Mouse (Mus musculus): ENCODE results near the gene Trank1. TPM values are rescaled to one million over a fixed set of nuclear protein-coding genes. Genes with fewer than 3 reads are reported as not detected.
A peak's percentile ranks its signal among the peaks of the same experiment; 100 is the strongest.

The Trank1 gene
- polyA plus RNA-seq, 1 experiment from 2014 or later: 17.8 TPM

- Histone ChIP-seq H3K36me3 (ENCODE audit: control insufficient read depth, insufficient read depth, low read length) (no peaks in the 10 kb centered on the region), H3K4me1 (ENCODE audit: control insufficient read depth, insufficient read depth, low read length) (no peaks in the 10 kb centered on the region), H3K9ac (replicated peaks; ENCODE audit: low read depth, low read length) (no peak overlapping the region), H3K27me3 (ENCODE audit: control insufficient read depth, insufficient read depth, low read length) (no peaks in the 10 kb centered on the region), H3K4me3 (ENCODE audit: low read depth, low read length) (no peak overlapping the region), H3K4me2 (ENCODE audit: low read depth, low read length) (no peak overlapping the region), H3K27ac (ENCODE audit: low read depth, low read length) (no peak overlapping the region), H3K9me3 (ENCODE audit: control insufficient read depth, low read length) (no peaks in the 10 kb centered on the region)
- ATAC-seq (ENCODE audit: low read depth): no peak
- WGBS: 95% methylated on average over 6 of the region's 6 CpGs
These were observed 16.6 kb upstream of the Trank1 start for GRCm38 (mm10) chr9:111294911-111295310.

DNA sequence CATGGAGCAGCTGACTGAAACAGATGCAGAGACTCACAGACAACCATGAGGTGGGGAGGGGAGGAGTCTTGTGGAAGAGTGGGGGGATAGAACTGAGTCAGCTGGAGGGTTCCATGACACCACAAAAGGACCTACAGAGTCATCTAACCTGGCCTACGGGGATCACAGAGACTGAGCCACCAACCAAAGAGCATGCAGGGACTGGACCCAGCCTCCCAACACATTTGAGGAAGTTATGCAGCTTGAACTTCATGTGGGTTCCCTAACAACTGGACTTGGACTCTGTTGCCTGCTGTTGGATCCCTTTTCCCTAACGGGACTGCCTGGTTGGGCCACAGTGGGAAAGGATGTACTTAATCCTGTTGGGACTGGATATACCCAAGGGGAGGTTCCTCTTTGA lies 16.2 kb upstream of the Trank1 start:
- no peaks in the 10 kb centered on the region for H3K36me3 ChIP-seq (ENCODE audit: control insufficient read depth, insufficient read depth, low read length)
- no peak overlapping the region for H3K4me3 ChIP-seq (ENCODE audit: low read depth, low read length)
- WGBS: 87% methylated on average over 2 of the region's 2 CpGs
- no peak overlapping the region for H3K4me2 ChIP-seq (ENCODE audit: low read depth, low read length)
- ATAC-seq (ENCODE audit: low read depth): no peak
- no peaks in the 10 kb centered on the region for H3K9me3 ChIP-seq (ENCODE audit: control insufficient read depth, low read length)
- H3K4me1 ChIP-seq (ENCODE audit: control insufficient read depth, insufficient read depth, low read length): no peaks in the 10 kb centered on the region
- no peak overlapping the region for H3K27ac ChIP-seq (ENCODE audit: low read depth, low read length)
- no peaks in the 10 kb centered on the region for H3K27me3 ChIP-seq (ENCODE audit: control insufficient read depth, insufficient read depth, low read length)
- H3K9ac ChIP-seq (replicated peaks; ENCODE audit: low read depth, low read length): no peak overlapping the region

DNA sequence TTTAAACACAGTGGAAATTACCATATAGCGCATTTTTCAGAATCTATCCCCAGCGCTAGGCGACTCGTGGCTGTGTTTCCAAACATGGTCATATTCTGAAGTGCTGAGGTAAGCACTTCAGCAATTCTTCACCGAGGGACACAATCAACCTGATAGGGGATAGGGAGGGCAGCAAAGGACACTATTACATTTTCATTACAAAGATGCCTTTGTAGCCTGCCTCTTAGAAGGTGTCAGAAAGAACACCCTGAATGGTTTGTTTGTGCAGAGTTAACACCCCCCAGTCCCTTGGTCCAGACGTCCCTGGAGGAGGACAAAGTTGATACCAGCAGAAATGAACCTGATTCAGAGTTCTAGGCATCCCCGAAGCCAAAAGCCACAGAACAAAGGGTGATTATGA lies 15.1 kb upstream of the Trank1 start:
- no peak for ATAC-seq (ENCODE audit: low read depth)
- Histone ChIP-seq H3K9ac (replicated peaks; ENCODE audit: low read depth, low read length) (no peak overlapping the region), H3K27me3 (ENCODE audit: control insufficient read depth, insufficient read depth, low read length) (no peaks in the 10 kb centered on the region), H3K4me3 (ENCODE audit: low read depth, low read length) (no peak overlapping the region), H3K27ac (ENCODE audit: low read depth, low read length) (no peak overlapping the region), H3K36me3 (ENCODE audit: control insufficient read depth, insufficient read depth, low read length) (no peaks in the 10 kb centered on the region), H3K4me2 (ENCODE audit: low read depth, low read length) (no peak overlapping the region), H3K4me1 (ENCODE audit: control insufficient read depth, insufficient read depth, low read length) (no peaks in the 10 kb centered on the region), H3K9me3 (ENCODE audit: control insufficient read depth, low read length) (no peaks in the 10 kb centered on the region)
- WGBS: 74% methylated on average over 7 of the region's 7 CpGs

DNA sequence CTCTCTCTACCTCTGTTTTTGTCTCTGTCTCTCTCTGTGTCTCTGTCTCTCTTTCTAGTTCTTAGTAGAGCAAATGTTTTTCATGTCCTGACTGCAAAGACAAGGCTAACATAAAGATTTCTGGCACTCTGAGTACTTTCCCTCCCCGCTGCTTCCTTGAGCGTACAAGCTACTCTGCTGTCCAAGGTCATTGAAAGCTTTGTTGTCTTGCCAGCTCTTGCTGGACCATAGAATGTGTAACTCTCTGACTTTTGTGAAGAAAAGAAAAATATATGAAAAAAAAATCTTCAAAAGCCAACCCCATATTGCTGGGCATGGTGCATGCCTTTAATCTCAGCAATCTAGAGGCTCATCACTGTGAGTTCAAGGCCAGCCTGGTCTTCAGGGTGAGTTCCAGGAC lies 12.9 kb upstream of the Trank1 start:
- H3K27ac ChIP-seq (ENCODE audit: low read depth, low read length): no peak overlapping the region
- no peaks in the 10 kb centered on the region for H3K4me1 ChIP-seq (ENCODE audit: control insufficient read depth, insufficient read depth, low read length)
- no peak for ATAC-seq (ENCODE audit: low read depth)
- no peak overlapping the region for H3K9ac ChIP-seq (replicated peaks; ENCODE audit: low read depth, low read length)
- H3K36me3 ChIP-seq (ENCODE audit: control insufficient read depth, insufficient read depth, low read length): no peaks in the 10 kb centered on the region
- H3K27me3 ChIP-seq (ENCODE audit: control insufficient read depth, insufficient read depth, low read length): no peaks in the 10 kb centered on the region
- no peak overlapping the region for H3K4me3 ChIP-seq (ENCODE audit: low read depth, low read length)
- H3K4me2 ChIP-seq (ENCODE audit: low read depth, low read length): no peak overlapping the region
- no peaks in the 10 kb centered on the region for H3K9me3 ChIP-seq (ENCODE audit: control insufficient read depth, low read length)
- 89% methylated on average over 2 of the region's 2 CpGs for WGBS

- H3K27ac ChIP-seq (ENCODE audit: low read depth, low read length): no peak overlapping the region
- no peak for ATAC-seq (ENCODE audit: low read depth)
- no peak overlapping the region for H3K4me2 ChIP-seq (ENCODE audit: low read depth, low read length)
- H3K9ac ChIP-seq (replicated peaks; ENCODE audit: low read depth, low read length): no peak overlapping the region
- WGBS: 51% methylated on average over 12 of the region's 12 CpGs
- no peaks in the 10 kb centered on the region for H3K4me1 ChIP-seq (ENCODE audit: control insufficient read depth, insufficient read depth, low read length)
- H3K4me3 ChIP-seq (ENCODE audit: low read depth, low read length): no peak overlapping the region
- no peaks in the 10 kb centered on the region for H3K36me3 ChIP-seq (ENCODE audit: control insufficient read depth, insufficient read depth, low read length)
- H3K27me3 ChIP-seq (ENCODE audit: control insufficient read depth, insufficient read depth, low read length): no peaks in the 10 kb centered on the region
- no peaks in the 10 kb centered on the region for H3K9me3 ChIP-seq (ENCODE audit: control insufficient read depth, low read length)
These were observed 9.2 kb upstream of the Trank1 start for GRCm38 (mm10) chr9:111302196-111302831.

DNA sequence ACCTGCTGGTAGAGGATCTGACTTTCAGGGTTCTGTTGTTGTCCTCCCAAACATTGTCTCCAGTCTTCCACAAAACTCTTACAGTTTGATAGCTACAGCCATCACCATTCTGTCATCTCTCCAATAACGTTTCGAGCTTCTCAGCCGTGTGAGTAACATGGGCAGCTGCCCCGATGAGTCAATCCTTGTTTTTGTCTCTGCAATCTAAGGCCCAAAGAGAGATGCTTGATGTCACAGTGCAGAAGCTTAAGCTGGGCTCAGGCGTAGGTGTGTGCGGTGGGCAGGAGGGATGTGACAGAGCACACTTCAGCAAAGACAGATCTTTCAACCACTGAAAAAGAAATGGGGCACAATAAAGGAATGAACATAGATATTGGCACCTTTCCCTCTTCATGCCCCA lies 7.5 kb upstream of the Trank1 start:
- 95% methylated on average over 6 of the region's 6 CpGs for WGBS
- Histone ChIP-seq H3K4me1 (ENCODE audit: control insufficient read depth, insufficient read depth, low read length) (no peaks in the 10 kb centered on the region), H3K27ac (ENCODE audit: low read depth, low read length) (no peak overlapping the region), H3K9ac (replicated peaks; ENCODE audit: low read depth, low read length) (no peak overlapping the region), H3K9me3 (ENCODE audit: control insufficient read depth, low read length) (no peaks in the 10 kb centered on the region), H3K4me3 (ENCODE audit: low read depth, low read length) (no peak overlapping the region), H3K36me3 (ENCODE audit: control insufficient read depth, insufficient read depth, low read length) (no peaks in the 10 kb centered on the region), H3K27me3 (ENCODE audit: control insufficient read depth, insufficient read depth, low read length) (no peaks in the 10 kb centered on the region), H3K4me2 (ENCODE audit: low read depth, low read length) (no peak overlapping the region)
- ATAC-seq (ENCODE audit: low read depth): no peak

- H3K36me3 ChIP-seq (ENCODE audit: control insufficient read depth, insufficient read depth, low read length): no peaks in the 10 kb centered on the region
- H3K27me3 ChIP-seq (ENCODE audit: control insufficient read depth, insufficient read depth, low read length): peaks cover 8% of the 10 kb centered on the region
- H3K9ac ChIP-seq (replicated peaks; ENCODE audit: low read depth, low read length): no peak overlapping the region
- no peak for ATAC-seq (ENCODE audit: low read depth)
- H3K4me1 ChIP-seq (ENCODE audit: control insufficient read depth, insufficient read depth, low read length): no peaks in the 10 kb centered on the region
- H3K27ac ChIP-seq (ENCODE audit: low read depth, low read length): no peak overlapping the region
- WGBS: 64% methylated on average over 7 of the region's 7 CpGs
- no peak overlapping the region for H3K4me3 ChIP-seq (ENCODE audit: low read depth, low read length)
- no peak overlapping the region for H3K4me2 ChIP-seq (ENCODE audit: low read depth, low read length)
- peaks cover 3% of the 10 kb centered on the region; the same call in 1 of the 2 replicates for H3K9me3 ChIP-seq (ENCODE audit: control insufficient read depth, low read length)
These were observed 5.4 kb upstream of the Trank1 start for GRCm38 (mm10) chr9:111306142-111306541.

GRCm38 (mm10) chr9:111311843-111312441 lies 403 bp downstream of the Trank1 start:
- Histone ChIP-seq H3K4me2 (ENCODE audit: low read depth, low read length) (peak overlapping the region; percentile 63), H3K36me3 (ENCODE audit: control insufficient read depth, insufficient read depth, low read length) (no peaks in the 10 kb centered on the region), H3K4me3 (ENCODE audit: low read depth, low read length) (peak overlapping the region; percentile 58), H3K4me1 (ENCODE audit: control insufficient read depth, insufficient read depth, low read length) (no peaks in the 10 kb centered on the region), H3K27ac (ENCODE audit: low read depth, low read length) (no peak overlapping the region), H3K9me3 (ENCODE audit: control insufficient read depth, low read length) (peaks cover 3% of the 10 kb centered on the region; the same call in 1 of the 2 replicates), H3K27me3 (ENCODE audit: control insufficient read depth, insufficient read depth, low read length) (peaks cover 33% of the 10 kb centered on the region), H3K9ac (replicated peaks; ENCODE audit: low read depth, low read length) (peak overlapping the region; percentile 48)
- peak; percentile 56 for ATAC-seq (ENCODE audit: low read depth)
- WGBS: 1% methylated on average over 74 of the region's 98 CpGs

DNA sequence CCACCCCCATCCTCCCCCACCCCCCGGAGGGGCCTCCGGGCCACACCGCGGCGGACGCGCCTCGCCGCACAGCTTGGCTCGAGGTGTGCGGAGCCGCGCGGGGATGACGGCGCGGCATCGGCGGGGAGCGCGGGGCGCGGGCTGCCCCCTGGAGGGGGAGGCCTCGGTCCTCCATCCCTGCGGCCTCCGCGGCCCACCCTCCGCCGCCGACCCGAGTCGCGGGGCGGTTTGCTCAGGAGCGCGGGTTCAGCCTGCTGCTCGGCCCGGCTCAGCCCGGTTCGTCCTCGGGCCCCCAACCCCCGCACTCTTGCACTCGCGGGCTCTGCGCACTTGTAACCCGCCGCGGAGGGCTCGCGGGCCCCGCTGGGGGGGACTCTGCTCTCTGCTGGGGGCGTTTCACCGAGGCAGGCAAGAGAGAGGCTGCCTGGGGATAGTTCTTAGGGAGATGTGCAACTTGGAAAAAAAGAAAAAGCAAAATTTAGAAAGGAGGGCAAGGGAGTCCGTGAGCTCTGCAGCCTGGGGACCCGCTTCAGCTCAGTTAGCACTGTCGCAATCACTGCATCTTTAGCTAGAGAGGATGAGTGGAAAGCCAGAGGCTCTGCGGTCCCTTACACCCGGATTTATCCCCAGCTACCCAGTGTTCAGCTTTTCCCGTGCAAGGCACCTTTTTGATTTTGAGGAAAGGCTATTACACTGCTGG lies 1.1 kb downstream of the Trank1 start:
- H3K36me3 ChIP-seq (ENCODE audit: control insufficient read depth, insufficient read depth, low read length): no peaks in the 10 kb centered on the region
- peak overlapping the region; percentile 48 for H3K9ac ChIP-seq (replicated peaks; ENCODE audit: low read depth, low read length)
- H3K4me1 ChIP-seq (ENCODE audit: control insufficient read depth, insufficient read depth, low read length): no peaks in the 10 kb centered on the region
- H3K27ac ChIP-seq (ENCODE audit: low read depth, low read length): no peak overlapping the region
- H3K27me3 ChIP-seq (ENCODE audit: control insufficient read depth, insufficient read depth, low read length): peaks cover 33% of the 10 kb centered on the region
- peak overlapping the region; percentile 58 for H3K4me3 ChIP-seq (ENCODE audit: low read depth, low read length)
- peak overlapping the region; percentile 63 for H3K4me2 ChIP-seq (ENCODE audit: low read depth, low read length)
- under 1% methylated on average over 23 of the region's 59 CpGs for WGBS
- H3K9me3 ChIP-seq (ENCODE audit: control insufficient read depth, low read length): peaks cover 3% of the 10 kb centered on the region; the same call in 1 of the 2 replicates
- ATAC-seq (ENCODE audit: low read depth): peak; percentile 44; the same call in 1 of the 2 replicates

All from neural tube, embryonic 14.5 days (tissue).